Mouse (Mus musculus) forebrain, embryonic 16.5 days (tissue): ENCODE measurements around the gene Fxr1. TPM values are rescaled to one million over a fixed set of nuclear protein-coding genes. Genes with fewer than 3 reads are reported as not detected.

Source experiments
- polyA plus RNA-seq: library from polyadenylated mRNA; unstranded; fragments of >200 nt; fragmentation: Nextera tagmentation; extraction: Ambion mirVana; gene quantifications from 2 replicates; pipeline ENCODE4 v1.2.1, GENCODE M21; 2015

The Fxr1 gene
- polyA plus RNA-seq, 1 experiment from 2014 or later: 43.6 TPM

Other genes starting within 250 kb of the Fxr1 start
- gene Ttc14, start 220.1 kb upstream of the Fxr1 start, polyA plus RNA-seq: 73.3 and 75.6 TPM in 2 replicates
- gene Ccdc39, start 175.6 kb upstream of the Fxr1 start, polyA plus RNA-seq: 16.6 and 17.1 TPM in 2 replicates
- 102 and 113 TPM in 2 replicates for gene Dnajc19, start 61.4 kb downstream of the Fxr1 start, polyA plus RNA-seq